Mouse (Mus musculus) kidney, adult 2 months (tissue): ENCODE results near the gene Jmy.

Experiments
- CTCF ChIP-seq: fragments of 200-500 bp; conservative IDR thresholded peaks from 2 replicates; pipeline ENCODE4 v1.5.1; 2011; ENCODE audit warnings: low read depth, mild to moderate bottlenecking, control low read depth, low read length, moderate library complexity, mixed read lengths; ENCODE audit not compliant: insufficient read depth, insufficient read length
- POLR2A ChIP-seq: fragments of 200-500 bp; IDR thresholded peaks from one replicate; pipeline ENCODE4 v1.6.1; 2011; ENCODE audit warnings: low read depth, low read length, control low read depth

GRCm38 (mm10) chr13:93387440-93387839 lies 112.2 kb downstream of the Jmy start:
- no peak for TF ChIP-seq CTCF
- no peak for TF ChIP-seq POLR2A
